Comparison of ENCODE assay signal across 25 mouse cellular contexts in genomic region chr2:50649656-50650055, GRCm38 (mm10).
DNase-seq lines count a peak whose midpoint lies in the region; ATAC-seq and TF ChIP-seq lines count a peak whose summit lies in the region.
"Had no signal": no experiment of that assay in that cellular context is flagged by ENCODE, and none has a peak within 500 bp of the region (broad histone marks: within the 10 kb centered on the region; RNA-seq: fewer than 3 reads in every experiment).

No protein-coding gene starts in this region.

- H3K4me3 ChIP-seq in embryonic facial prominence, embryonic 14.5 days (ENCODE audit: low read depth, low read length), result no peak overlapping the region
- no peak overlapping the region for H3K4me3 ChIP-seq in embryonic facial prominence, embryonic 10.5 days
- no peak overlapping the region for H3K4me3 ChIP-seq in lung, embryonic 16.5 days (ENCODE audit: low read length)
- no peak overlapping the region for H3K4me3 ChIP-seq in lung, adult 2 months (replicated peaks; ENCODE audit: extremely low read depth, low read depth, low read length)
- H3K4me3 ChIP-seq in midbrain, embryonic 16.5 days (ENCODE audit: low read depth, low read length), result no peak overlapping the region
- H3K4me3 ChIP-seq in midbrain, embryonic 15.5 days, result no peak overlapping the region
- H3K4me3 ChIP-seq: embryonic facial prominence, embryonic 13.5 days; forebrain, embryonic 12.5 days; forebrain, embryonic 15.5 days; heart, embryonic 12.5 days; heart, embryonic 15.5 days; hindbrain, embryonic 10.5 days; hindbrain, embryonic 13.5 days had no signal

- H3K27ac ChIP-seq in embryonic facial prominence, embryonic 14.5 days (replicated peaks; ENCODE audit: low read depth, low read length), result no peak overlapping the region
- no peak overlapping the region for H3K27ac ChIP-seq in embryonic facial prominence, embryonic 10.5 days (replicated peaks)
- H3K27ac ChIP-seq in lung, embryonic 16.5 days (ENCODE audit: low read length), result peak overlapping the region; percentile 16; the same call in 1 of the 2 replicates
- H3K27ac ChIP-seq in midbrain, embryonic 16.5 days (ENCODE audit: low read length), result no peak overlapping the region
- no peak overlapping the region for H3K27ac ChIP-seq in midbrain, embryonic 15.5 days
- H3K27ac ChIP-seq: embryonic facial prominence, embryonic 13.5 days; forebrain, embryonic 12.5 days; forebrain, embryonic 15.5 days; heart, embryonic 15.5 days; hindbrain, embryonic 10.5 days; hindbrain, embryonic 13.5 days had no signal

- H3K4me2 ChIP-seq in embryonic facial prominence, embryonic 14.5 days (ENCODE audit: low read depth, low read length), result no peak overlapping the region
- H3K4me2 ChIP-seq in lung, embryonic 16.5 days (ENCODE audit: low read depth, low read length), result no peak overlapping the region
- no peak overlapping the region for H3K4me2 ChIP-seq in midbrain, embryonic 16.5 days (ENCODE audit: low read length)
- no peak overlapping the region for H3K4me2 ChIP-seq in midbrain, embryonic 15.5 days
- H3K4me2 ChIP-seq: embryonic facial prominence, embryonic 13.5 days; forebrain, embryonic 12.5 days; forebrain, embryonic 15.5 days; heart, embryonic 12.5 days; heart, embryonic 15.5 days; hindbrain, embryonic 13.5 days had no signal

- no peak overlapping the region for H3K9ac ChIP-seq in embryonic facial prominence, embryonic 14.5 days (ENCODE audit: low read depth, low read length)
- H3K9ac ChIP-seq in lung, embryonic 16.5 days (ENCODE audit: low read length), result peak overlapping the region; percentile 28; the same call in 1 of the 2 replicates
- H3K9ac ChIP-seq in midbrain, embryonic 16.5 days (ENCODE audit: low read depth, low read length), result peak overlapping the region; percentile 38; the same call in 1 of the 2 replicates
- H3K9ac ChIP-seq in midbrain, embryonic 15.5 days, result no peak overlapping the region
- H3K9ac ChIP-seq: embryonic facial prominence, embryonic 13.5 days; forebrain, embryonic 12.5 days; forebrain, embryonic 15.5 days; heart, embryonic 12.5 days; heart, embryonic 15.5 days; hindbrain, embryonic 13.5 days had no signal

- no peaks in the 10 kb centered on the region for H3K27me3 ChIP-seq in embryonic facial prominence, embryonic 14.5 days (replicated peaks; ENCODE audit: control insufficient read depth, insufficient read depth, low read length)
- no peaks in the 10 kb centered on the region for H3K27me3 ChIP-seq in embryonic facial prominence, embryonic 10.5 days (replicated peaks; ENCODE audit: low read depth, poor library complexity, severe bottlenecking)
- H3K27me3 ChIP-seq in lung, embryonic 16.5 days (ENCODE audit: control insufficient read depth, insufficient read depth, low read depth, low read length), result no peaks in the 10 kb centered on the region
- H3K27me3 ChIP-seq in midbrain, embryonic 16.5 days (ENCODE audit: control insufficient read depth, insufficient read depth, low read depth, low read length), result no peaks in the 10 kb centered on the region
- H3K27me3 ChIP-seq in midbrain, embryonic 15.5 days (replicated peaks), result no peaks in the 10 kb centered on the region
- H3K27me3 ChIP-seq: embryonic facial prominence, embryonic 13.5 days; forebrain, embryonic 12.5 days; forebrain, embryonic 15.5 days; heart, embryonic 12.5 days; heart, embryonic 15.5 days; hindbrain, embryonic 13.5 days had no signal

- TF ChIP-seq POLR2A in lung, adult 2 months (IDR thresholded peaks at IDR 0.05; ENCODE audit: borderline replicate concordance, extremely low read depth, low read depth, low read length), result no peak

- no peaks in the 10 kb centered on the region for H3K36me3 ChIP-seq in embryonic facial prominence, embryonic 14.5 days (ENCODE audit: control insufficient read depth, insufficient read depth, low read length)
- no peaks in the 10 kb centered on the region for H3K36me3 ChIP-seq in embryonic facial prominence, embryonic 10.5 days (replicated peaks)
- no peaks in the 10 kb centered on the region for H3K36me3 ChIP-seq in lung, embryonic 16.5 days (ENCODE audit: control insufficient read depth, insufficient read depth, low read length)
- no peaks in the 10 kb centered on the region for H3K36me3 ChIP-seq in midbrain, embryonic 16.5 days (ENCODE audit: control insufficient read depth, insufficient read depth, low read length)
- H3K36me3 ChIP-seq in midbrain, embryonic 15.5 days (replicated peaks), result no peaks in the 10 kb centered on the region
- H3K36me3 ChIP-seq: embryonic facial prominence, embryonic 13.5 days; forebrain, embryonic 12.5 days; forebrain, embryonic 15.5 days; heart, embryonic 12.5 days; heart, embryonic 15.5 days; hindbrain, embryonic 10.5 days; hindbrain, embryonic 13.5 days had no signal

- no peak for ATAC-seq in embryonic facial prominence, embryonic 14.5 days (ENCODE audit: low read depth)
- 0 out of 2 replicates have a peak, but pooled peaks have one; percentile 20 for ATAC-seq in lung, embryonic 16.5 days (ENCODE audit: low read depth)
- ATAC-seq in midbrain, embryonic 16.5 days, result no peak
- ATAC-seq in midbrain, embryonic 15.5 days (replicated peaks), result no peak
- ATAC-seq: activated CD4-positive, CD25-positive, alpha-beta regulatory T cell, adult 4 months; forebrain, embryonic 15.5 days; hindbrain, embryonic 16.5 days had no signal

- 73% methylated on average over 3 of the region's 3 CpGs for WGBS in embryonic facial prominence, embryonic 14.5 days
- WGBS in embryonic facial prominence, embryonic 10.5 days, result 80% methylated on average over 3 of the region's 3 CpGs
- 66% methylated on average over 3 of the region's 3 CpGs for WGBS in lung, embryonic 16.5 days
- WGBS in lung, adult 2 months, result 68% methylated on average over 3 of the region's 3 CpGs
- 71% methylated on average over 3 of the region's 3 CpGs for WGBS in midbrain, embryonic 16.5 days
- 74% methylated on average over 3 of the region's 3 CpGs for WGBS in midbrain, embryonic 15.5 days

- DNase-seq in embryonic facial prominence, embryonic 14.5 days (ENCODE audit: low spot score), result peak; percentile 15
- no peak for DNase-seq in embryonic facial prominence, embryonic 10.5 days (ENCODE audit: low spot score)
- no peak for DNase-seq in lung, adult 2 months
- DNase-seq in gonadal fat pad, adult 2 months (ENCODE audit: low read depth), result peak; percentile 12
- DNase-seq in thymus, postnatal 36 days, result no peak
- DNase-seq: adrenal gland, postnatal 10 days; adrenal gland, postnatal 36 days; cerebellum, adult 18-20 months; cerebellum, adult 9-11 months; cerebellum, postnatal 25 days; gastrocnemius, postnatal 25 days; heart, postnatal 10 days; heart, postnatal 36 days had no signal

- H3K4me1 ChIP-seq in embryonic facial prominence, embryonic 14.5 days (ENCODE audit: control insufficient read depth, insufficient read depth, low read length), result 0 out of 2 replicates have a peak, but pooled peaks cover 2% of the 10 kb centered on the region
- no peaks in the 10 kb centered on the region for H3K4me1 ChIP-seq in embryonic facial prominence, embryonic 10.5 days
- H3K4me1 ChIP-seq in lung, embryonic 16.5 days (replicated peaks; ENCODE audit: control insufficient read depth, insufficient read depth, low read length), result 0 out of 2 replicates have a peak, but pooled peaks cover 2% of the 10 kb centered on the region
- no peaks in the 10 kb centered on the region for H3K4me1 ChIP-seq in lung, adult 2 months (ENCODE audit: control insufficient read depth, insufficient read depth, low read length)
- peaks cover 5% of the 10 kb centered on the region for H3K4me1 ChIP-seq in midbrain, embryonic 16.5 days (ENCODE audit: control insufficient read depth, insufficient read depth, low read length)
- peaks cover 5% of the 10 kb centered on the region; the same call in 1 of the 2 replicates for H3K4me1 ChIP-seq in midbrain, embryonic 15.5 days
- H3K4me1 ChIP-seq: embryonic facial prominence, embryonic 13.5 days; heart, embryonic 12.5 days; heart, embryonic 15.5 days had no signal

- TF ChIP-seq CTCF in lung, adult 2 months (IDR thresholded peaks at IDR 0.05; ENCODE audit: insufficient read depth, low read length), result no peak

- H3K9me3 ChIP-seq in embryonic facial prominence, embryonic 14.5 days (ENCODE audit: control insufficient read depth, low read length), result no peaks in the 10 kb centered on the region
- H3K9me3 ChIP-seq in embryonic facial prominence, embryonic 10.5 days, result no peaks in the 10 kb centered on the region
- no peaks in the 10 kb centered on the region for H3K9me3 ChIP-seq in lung, embryonic 16.5 days (ENCODE audit: control insufficient read depth, low read length)
- H3K9me3 ChIP-seq in midbrain, embryonic 16.5 days (replicated peaks; ENCODE audit: control insufficient read depth, low read length, poor library complexity, severe bottlenecking), result no peaks in the 10 kb centered on the region
- no peaks in the 10 kb centered on the region for H3K9me3 ChIP-seq in midbrain, embryonic 15.5 days
- H3K9me3 ChIP-seq: embryonic facial prominence, embryonic 13.5 days; forebrain, embryonic 12.5 days; forebrain, embryonic 15.5 days; heart, embryonic 12.5 days; heart, embryonic 15.5 days; hindbrain, embryonic 10.5 days; hindbrain, embryonic 13.5 days had no signal

Comparison
In these comparisons a context has a peak if more than half of its experiments do, and no peak if none do; other contexts are left out.
1. DNase-seq: peak in embryonic facial prominence, embryonic 14.5 days (single experiment) and gonadal fat pad, adult 2 months (single experiment); none in embryonic facial prominence, embryonic 10.5 days (single experiment), lung, adult 2 months (single experiment) and thymus, postnatal 36 days (0 of 2).
2. H3K9ac ChIP-seq: peak in lung, embryonic 16.5 days (single experiment) and midbrain, embryonic 16.5 days (single experiment); none in embryonic facial prominence, embryonic 14.5 days (single experiment) and midbrain, embryonic 15.5 days (single experiment).